Mouse (Mus musculus) megakaryocyte-erythroid progenitor cell, adult 5 weeks (primary cell): Measurements from ENCODE around the gene Ppargc1a. TPM values are rescaled to one million over a fixed set of nuclear protein-coding genes. Genes with fewer than 3 reads are reported as not detected.

Experiments
- polyA plus RNA-seq: library from polyadenylated mRNA; stranded (reverse); fragments of >175 nt; gene quantifications from 2 replicates; pipeline ENCODE4 v1.2.3, GENCODE M21; 2012

The Ppargc1a gene
- polyA plus RNA-seq = not detected in 2 replicates

GRCm38 (mm10) chr5:51567659-51568058 is at the start of gene Ppargc1a:
TSS of gene Ppargc1a (minus strand) at chr5:51567726.

